Mouse (Mus musculus) central nervous system, embryonic 14 days (tissue): ENCODE measurements around the gene Zfp948. TPM values are rescaled to one million over a fixed set of nuclear protein-coding genes. Genes with fewer than 3 reads are reported as not detected.

ENCODE experiments used
- polyA plus RNA-seq: library from polyadenylated mRNA; depleted of rRNA; stranded (reverse); fragments of >200 nt; gene quantifications from 2 replicates; pipeline ENCODE4 v1.2.3, GENCODE M21; 2012; rRNA removed

The Zfp948 gene
- polyA plus RNA-seq = 17.9 and 18.1 TPM in 2 replicates

DNA sequence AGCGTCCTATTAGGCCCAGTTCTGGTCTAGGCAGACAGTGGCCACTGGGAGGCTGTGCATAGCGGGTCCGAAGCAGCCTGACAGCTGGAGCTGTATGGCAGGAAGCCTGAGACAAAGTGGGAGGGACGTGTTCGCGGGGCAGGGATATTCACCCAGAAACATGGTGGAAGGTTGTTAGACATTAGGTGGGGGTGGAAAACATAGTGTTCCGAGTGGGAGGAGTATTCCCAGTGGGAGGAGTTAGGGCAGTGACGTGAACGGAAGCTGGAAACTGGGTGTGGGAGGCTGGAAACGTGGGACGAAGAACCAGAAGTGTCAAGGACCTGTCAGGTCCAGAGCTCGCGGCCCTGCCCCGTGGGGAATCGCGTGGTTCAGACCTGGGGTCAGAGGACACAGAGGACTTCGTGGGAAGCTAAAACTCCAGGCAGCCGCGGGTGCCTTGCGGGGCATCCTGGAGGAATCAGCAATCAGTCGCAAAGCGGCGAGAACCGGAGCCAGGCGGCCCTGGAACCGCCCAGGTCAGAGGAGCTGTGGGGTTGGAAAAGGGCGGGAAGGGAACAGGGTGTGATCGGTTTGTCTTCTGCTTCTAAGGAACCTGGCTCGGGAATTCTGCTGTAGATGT is at the start of gene Zfp948:
TSS of gene Zfp948 (plus strand) at position 281 of the 622 bp plus-strand sequence.

DNA sequence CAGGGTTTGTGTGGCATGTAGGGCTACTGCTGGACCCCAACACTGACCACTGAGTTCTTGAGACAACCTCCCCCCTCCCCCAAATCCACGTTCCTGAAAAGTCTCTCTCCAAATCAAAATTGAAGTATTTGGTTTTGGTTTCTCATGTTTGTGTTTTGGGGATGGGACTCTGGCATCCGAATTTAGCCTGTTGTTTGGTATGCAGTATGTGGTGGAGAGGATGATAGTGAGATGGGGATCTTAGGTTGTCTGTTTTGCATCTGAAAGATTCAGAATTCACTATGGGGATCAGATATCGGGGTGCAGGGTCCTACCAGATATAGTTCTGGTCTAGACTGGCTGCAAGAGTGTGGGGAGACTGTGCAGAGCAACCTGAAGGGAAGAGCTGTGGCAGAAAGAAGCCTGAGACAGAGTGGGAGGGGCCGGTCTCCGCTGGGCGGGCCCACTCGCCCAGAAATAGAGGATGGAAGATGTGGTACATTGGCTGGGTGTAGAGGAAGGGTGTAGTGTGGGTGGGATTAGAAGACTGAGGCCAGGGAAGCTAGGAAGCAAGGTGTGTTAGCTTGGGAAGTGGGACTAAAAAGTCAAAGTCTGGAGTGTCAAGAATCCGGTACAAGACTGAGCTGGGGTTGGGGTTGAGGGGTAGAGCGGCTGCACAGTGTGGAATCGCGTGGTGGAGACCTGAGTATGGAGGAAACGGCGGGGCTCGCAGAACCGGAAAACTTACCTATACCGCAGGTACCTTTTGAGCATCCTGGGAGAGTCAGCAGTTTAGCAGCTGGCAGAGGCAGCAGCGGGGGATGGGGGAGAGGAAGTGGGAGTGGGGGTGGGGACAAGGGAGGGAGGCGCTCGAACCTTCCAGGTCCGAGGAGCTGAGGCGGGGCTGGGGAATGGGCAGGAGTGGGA is 31.5 kb upstream of the Zfp948 start, which contains the start of gene Zfp52:
TSS of gene Zfp52 (plus strand) at position 444 of the 906 bp plus-strand sequence.

Other genes starting within 250 kb of the Zfp948 start
- 2.5 and 2.7 TPM in 2 replicates for gene Zfp677, start 183.3 kb upstream of the Zfp948 start, polyA plus RNA-seq
- gene Zfp54, start 143.8 kb upstream of the Zfp948 start, polyA plus RNA-seq = 2.2 and 2.5 TPM in 2 replicates
- gene Zfp51, start 116.6 kb upstream of the Zfp948 start, polyA plus RNA-seq = 6.2 and 6.4 TPM in 2 replicates
- 4.7 and 4.9 TPM in 2 replicates for gene Zfp53, start 78.0 kb upstream of the Zfp948 start, polyA plus RNA-seq
- gene Zfp52, start 31.5 kb upstream of the Zfp948 start, polyA plus RNA-seq = 1.5 and 1.8 TPM in 2 replicates
- 7.6 and 8.7 TPM in 2 replicates for gene Zfp983, start 83.6 kb downstream of the Zfp948 start, polyA plus RNA-seq
- gene Gm10226, start 124.9 kb downstream of the Zfp948 start, polyA plus RNA-seq = 9.6 and 10.0 TPM in 2 replicates
- gene Zfp760, start 140.7 kb downstream of the Zfp948 start, polyA plus RNA-seq = 15.0 and 19.1 TPM in 2 replicates
- gene Zfp229, start 163.8 kb downstream of the Zfp948 start, polyA plus RNA-seq = 7.2 and 7.5 TPM in 2 replicates